Comparison of ENCODE assay signal across 20 mouse cellular contexts in the genomic region with DNA sequence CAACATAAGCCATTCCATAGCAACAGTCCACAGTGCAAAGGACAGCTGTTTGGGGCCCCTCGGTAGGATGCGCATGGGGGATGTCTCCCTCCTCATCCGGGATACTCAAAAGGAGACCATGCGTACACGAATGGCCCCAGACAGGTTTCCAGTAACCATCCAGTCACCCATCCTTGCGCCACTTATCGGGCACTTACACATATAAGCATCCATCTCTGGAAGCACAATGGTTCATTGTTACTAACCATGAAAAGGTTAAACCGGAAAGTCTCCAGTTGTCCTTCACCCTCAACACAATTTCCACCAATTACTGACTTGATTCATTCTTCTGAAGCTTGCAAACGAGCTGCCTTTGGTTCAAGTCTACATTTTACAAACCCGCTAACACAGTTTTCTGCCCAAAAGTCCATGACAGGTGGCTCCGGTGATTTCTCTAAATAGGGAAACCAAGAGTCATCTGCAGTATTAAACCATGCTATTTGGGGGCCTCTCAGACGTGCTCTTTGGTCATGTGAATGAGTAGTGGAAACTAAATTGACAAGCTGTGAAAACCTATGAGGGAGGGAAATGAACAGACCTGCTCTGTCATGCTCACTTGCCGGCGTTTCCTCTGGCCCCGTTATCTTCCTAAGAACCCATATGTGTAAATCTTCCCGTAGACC. TPM values are rescaled to one million over a fixed set of nuclear protein-coding genes. Genes with fewer than 3 reads are reported as not detected.
DNase-seq lines count a peak whose midpoint lies in the region; ATAC-seq and TF ChIP-seq lines count a peak whose summit lies in the region.
"Had no signal": no experiment of that assay in that cellular context is flagged by ENCODE, and none has a peak within 500 bp of the region (broad histone marks: within the 10 kb centered on the region; RNA-seq: fewer than 3 reads in every experiment).

No protein-coding gene starts in this region.

- peak overlapping the region; percentile 46; the same call in 1 of the 2 replicates for H3K27ac ChIP-seq in bone marrow, adult 2 months (ENCODE audit: control insufficient read depth, insufficient read depth, low read depth, low read length, poor library complexity)
- H3K27ac ChIP-seq in neural tube, embryonic 15.5 days (replicated peaks): no peak overlapping the region
- H3K27ac ChIP-seq in midbrain, embryonic 10.5 days (replicated peaks): no peak overlapping the region
- H3K27ac ChIP-seq: embryonic facial prominence, embryonic 15.5 days; forebrain, embryonic 10.5 days; forebrain, embryonic 15.5 days; heart, adult 2 months; hindbrain, embryonic 15.5 days had no signal

- peak; percentile 40 to 41 for DNase-seq in spleen, postnatal 36 days (ENCODE audit: low spot score in 2 of 2)
- no peak for DNase-seq in spleen, adult 12 weeks (ENCODE audit: low spot score)
- DNase-seq in midbrain, embryonic 10.5 days (ENCODE audit: low spot score): no peak
- no peak for DNase-seq in heart, adult 8-10 months (ENCODE audit: low spot score)
- DNase-seq: adrenal gland, adult 2 months; adrenal gland, postnatal 25 days; cerebellum, adult 2 months; cerebellum, postnatal 10 days; embryo, embryonic 11 days; gastrocnemius, postnatal 10 days; heart, adult 2 months had no signal

- H3K4me3 ChIP-seq in bone marrow, adult 2 months (replicated peaks; ENCODE audit: control insufficient read depth, low read depth, low read length): no peak overlapping the region
- no peak overlapping the region for H3K4me3 ChIP-seq in neural tube, embryonic 15.5 days (replicated peaks)
- no peak overlapping the region for H3K4me3 ChIP-seq in midbrain, embryonic 10.5 days
- H3K4me3 ChIP-seq: embryonic facial prominence, embryonic 15.5 days; erythroblast, embryonic 14.5 days; forebrain, embryonic 10.5 days; forebrain, embryonic 15.5 days; heart, adult 2 months; heart, embryonic 12.5 days; hindbrain, embryonic 15.5 days had no signal

- H3K9me3 ChIP-seq in neural tube, embryonic 15.5 days (replicated peaks): no peaks in the 10 kb centered on the region
- no peaks in the 10 kb centered on the region for H3K9me3 ChIP-seq in midbrain, embryonic 10.5 days (replicated peaks)
- H3K9me3 ChIP-seq: embryonic facial prominence, embryonic 15.5 days; forebrain, embryonic 10.5 days; forebrain, embryonic 15.5 days; heart, embryonic 12.5 days; hindbrain, embryonic 15.5 days had no signal

- peaks cover 7% of the 10 kb centered on the region for H3K4me1 ChIP-seq in bone marrow, adult 2 months (ENCODE audit: control insufficient read depth, insufficient read depth, low read length)
- H3K4me1 ChIP-seq in neural tube, embryonic 15.5 days: no peaks in the 10 kb centered on the region
- H3K4me1 ChIP-seq in midbrain, embryonic 10.5 days: no peaks in the 10 kb centered on the region
- H3K4me1 ChIP-seq: embryonic facial prominence, embryonic 15.5 days; forebrain, embryonic 10.5 days; forebrain, embryonic 15.5 days; hindbrain, embryonic 15.5 days had no signal

- H3K4me2 ChIP-seq in neural tube, embryonic 15.5 days: no peak overlapping the region
- H3K4me2 ChIP-seq: embryonic facial prominence, embryonic 15.5 days; forebrain, embryonic 15.5 days; hindbrain, embryonic 15.5 days had no signal

- no peak for TF ChIP-seq POLR2A in bone marrow, adult 2 months (IDR thresholded peaks at IDR 0.05; ENCODE audit: borderline replicate concordance, control insufficient read depth, low read depth, low read length)

- H3K27me3 ChIP-seq in neural tube, embryonic 15.5 days (replicated peaks): no peaks in the 10 kb centered on the region
- no peaks in the 10 kb centered on the region for H3K27me3 ChIP-seq in midbrain, embryonic 10.5 days (ENCODE audit: low read depth, poor library complexity, severe bottlenecking)
- H3K27me3 ChIP-seq: embryonic facial prominence, embryonic 15.5 days; forebrain, embryonic 15.5 days; heart, embryonic 12.5 days; hindbrain, embryonic 15.5 days had no signal

- peak; percentile 7; the same call in 1 of the 2 replicates for ATAC-seq in megakaryocyte, adult 5-6 weeks (ENCODE audit: poor library complexity, severe bottlenecking)
- ATAC-seq in neural tube, embryonic 15.5 days (ENCODE audit: low FRiP score): no peak
- ATAC-seq: forebrain, embryonic 15.5 days had no signal

- no peaks in the 10 kb centered on the region for H3K36me3 ChIP-seq in neural tube, embryonic 15.5 days
- H3K36me3 ChIP-seq in midbrain, embryonic 10.5 days: no peaks in the 10 kb centered on the region
- H3K36me3 ChIP-seq: embryonic facial prominence, embryonic 15.5 days; forebrain, embryonic 10.5 days; forebrain, embryonic 15.5 days; heart, embryonic 12.5 days; hindbrain, embryonic 15.5 days had no signal

- no peak for TF ChIP-seq CTCF in bone marrow, adult 2 months (IDR thresholded peaks at IDR 0.05; ENCODE audit: control insufficient read depth, insufficient read depth, low read length)

- WGBS in bone marrow, adult 2 months: 57% methylated on average over 16 of the region's 16 CpGs
- WGBS in neural tube, embryonic 15.5 days: 89% methylated on average over 16 of the region's 16 CpGs
- WGBS in midbrain, embryonic 10.5 days: 93% methylated on average over 16 of the region's 16 CpGs

- H3K9ac ChIP-seq in neural tube, embryonic 15.5 days (replicated peaks): no peak overlapping the region
- H3K9ac ChIP-seq: embryonic facial prominence, embryonic 15.5 days; forebrain, embryonic 15.5 days; heart, embryonic 12.5 days; hindbrain, embryonic 15.5 days had no signal

RNA-seq across cellular contexts. Expression of a gene that starts 18.6 kb away (rescaled TPM):
- polyA plus RNA-seq in bone marrow, adult 2 months (2011; ENCODE audit: insufficient read depth, insufficient read length, low replicate concordance, missing spikeins): 10.0 and 19.2 TPM in 2 replicates
- 16.8 and 17.9 TPM in 2 replicates for total RNA-seq in megakaryocyte, adult 5-6 weeks (2015)
- total RNA-seq in megakaryocyte, adult 5-6 weeks (2017): 15.3 and 20.4 TPM in 2 replicates
- 1.6 and 2.7 TPM in 2 replicates for polyA plus RNA-seq in neural tube, embryonic 15.5 days (2015; fragmentation: Nextera tagmentation; extraction: Ambion mirVana)
- 2.9 and 4.4 TPM in 2 replicates for polyA plus RNA-seq in midbrain, embryonic 10.5 days (2016; fragmentation: Nextera tagmentation; extraction: Ambion mirVana)
- 1 to 10 TPM; 1.1 to 1.7 (median 1.5) TPM for total RNA-seq in heart, adult 8-10 months (2022)

Comparison
In these comparisons a context has a peak if more than half of its experiments do, and no peak if none do; other contexts are left out.
1. DNase-seq: peak in spleen, postnatal 36 days (2 of 2); none in spleen, adult 12 weeks (single experiment), midbrain, embryonic 10.5 days (single experiment) and heart, adult 8-10 months (single experiment).